Mouse (Mus musculus) right cerebral cortex, adult 18-20 months (tissue): ENCODE data around the gene Gpr33.

ENCODE experiments used
- DNase-seq: peaks from one replicate; pipeline ENCODE4 v3.0.0; 2022; ENCODE audit warnings: mixed read lengths

Gene Gpr33

DNA sequence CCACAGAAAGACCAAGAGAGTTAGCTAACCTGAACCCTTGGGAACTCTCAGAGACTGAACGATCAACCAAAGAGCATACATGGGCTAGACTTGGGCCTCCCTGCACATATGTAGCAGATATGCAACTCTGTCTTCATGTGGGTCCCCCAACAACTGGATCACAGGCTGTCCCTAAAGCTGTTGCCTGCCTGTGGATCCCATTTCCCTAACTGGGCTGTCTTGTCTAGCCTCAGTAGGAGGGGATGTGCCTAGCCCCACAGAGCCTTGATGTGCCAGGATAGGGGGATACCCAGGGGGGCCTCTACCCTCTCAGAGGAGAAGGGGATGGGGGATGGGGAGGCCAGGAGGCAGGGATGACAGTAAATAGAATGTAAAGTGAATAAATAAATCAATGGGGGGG, 44.2 kb downstream of the Gpr33 start:
- no peak for DNase-seq

DNA sequence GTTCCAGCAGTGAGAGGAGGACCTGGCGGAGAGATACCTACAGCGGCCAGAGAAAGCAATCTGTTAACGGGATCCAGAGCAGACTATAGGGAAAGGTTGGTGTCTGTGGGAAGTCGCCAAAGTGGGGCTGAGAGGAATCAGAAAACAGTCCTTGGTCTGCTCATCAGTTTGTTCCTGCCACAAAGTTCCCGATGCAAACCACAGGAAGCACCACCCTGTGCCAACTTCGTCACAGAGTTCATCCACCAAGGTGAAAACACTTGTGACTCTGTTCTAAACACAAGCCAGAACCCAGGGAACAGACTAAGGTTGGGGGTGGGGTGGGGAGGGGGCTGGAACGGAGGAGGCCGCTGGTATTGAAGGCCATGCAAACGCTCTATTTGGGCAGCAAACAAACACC, 51.3 kb downstream of the Gpr33 start:
- DNase-seq: no peak

DNA sequence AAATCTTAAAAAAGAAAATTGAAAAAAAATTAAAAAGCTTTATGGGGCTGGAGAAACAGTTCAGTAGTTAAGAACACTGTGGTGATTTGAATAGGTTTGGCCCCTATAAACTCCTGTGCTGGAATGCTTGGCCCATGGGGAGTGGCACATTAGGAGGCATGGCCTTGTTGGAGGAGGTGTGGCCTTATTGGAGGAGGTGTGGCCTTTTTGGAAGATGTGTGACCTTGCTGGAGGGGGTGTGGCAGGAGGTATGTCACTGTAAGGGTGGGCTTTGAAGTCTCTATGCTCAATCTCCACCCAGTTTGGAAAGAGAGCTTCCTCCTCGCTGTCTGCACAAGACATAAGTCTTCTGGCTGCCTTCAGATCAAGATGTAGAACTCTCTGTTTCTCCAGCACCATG, 53.5 kb downstream of the Gpr33 start:
- no peak for DNase-seq
